Mouse (Mus musculus) heart, embryonic 14.5 days (tissue): ENCODE data around the gene Fam50b. TPM values are rescaled to one million over a fixed set of nuclear protein-coding genes. Genes with fewer than 3 reads are reported as not detected.

ENCODE experiments used
- ATAC-seq: fragments of 200-750 bp; cut with Nextera tagmentation; 2 replicates; pipeline ENCODE4 v1.8.0; 2017; ENCODE audit warnings: low read depth, moderate TSS enrichment; ENCODE audit not compliant: insufficient number of reproducible peaks, insufficient read depth, low FRiP score
- H3K27ac ChIP-seq, 2 experiments: fragments of 200-500 bp in 1 of 2; fragments of 300-500 bp in 1 of 2; sonication (generic) in 1 of 2; replicated peaks in 1 of 2; 2 replicates each; pipeline ENCODE4 v1.5.1; 2012 to 2014; ENCODE audit warnings: low read depth in 2 of 2, low read length in 2 of 2, control low read depth in 1 of 2, mild to moderate bottlenecking in 1 of 2, mixed read lengths in 1 of 2; ENCODE audit not compliant: control insufficient read depth in 1 of 2, insufficient read depth in 1 of 2
- H3K27me3 ChIP-seq: fragments of 300-500 bp; sonication (generic); 2 replicates; pipeline ENCODE4 v1.6.1; 2014; ENCODE audit warnings: mild to moderate bottlenecking, low read length, control low read depth; ENCODE audit not compliant: control insufficient read depth, insufficient read depth
- H3K36me3 ChIP-seq: fragments of 300-500 bp; sonication (generic); 2 replicates; pipeline ENCODE4 v1.6.1; 2014; ENCODE audit warnings: mild to moderate bottlenecking, control low read depth, low read length, mixed read lengths; ENCODE audit not compliant: control insufficient read depth, insufficient read depth
- H3K4me1 ChIP-seq, 2 experiments: fragments of 200-500 bp in 1 of 2; fragments of 300-500 bp in 1 of 2; sonication (generic) in 1 of 2; 2 replicates each; pipeline ENCODE4 v1.6.1; 2012 to 2014; ENCODE audit warnings: low read length in 2 of 2, control low read depth in 1 of 2, mixed read lengths in 1 of 2; ENCODE audit not compliant: control insufficient read depth in 2 of 2, insufficient read depth in 2 of 2
- H3K4me2 ChIP-seq: fragments of 300-500 bp; sonication (generic); 2 replicates; pipeline ENCODE4 v1.6.1; 2014; ENCODE audit warnings: mild to moderate bottlenecking, low read length
- H3K4me3 ChIP-seq, 2 experiments: fragments of 200-500 bp in 1 of 2; fragments of 300-500 bp in 1 of 2; sonication (generic) in 1 of 2; 2 replicates each; pipeline ENCODE4 v1.5.1; 2012 to 2014; ENCODE audit warnings: low read length in 2 of 2, mild to moderate bottlenecking in 2 of 2, control low read depth in 1 of 2, low read depth in 1 of 2, moderate library complexity in 1 of 2; ENCODE audit not compliant: control insufficient read depth in 1 of 2, insufficient read depth in 1 of 2
- H3K9ac ChIP-seq: fragments of 300-500 bp; sonication (generic); 2 replicates; pipeline ENCODE4 v1.6.1; 2014; ENCODE audit warnings: mild to moderate bottlenecking, low read length
- H3K9me3 ChIP-seq: fragments of 300-500 bp; sonication (generic); 2 replicates; pipeline ENCODE4 v1.6.1; 2016; ENCODE audit warnings: low read length, control low read depth; ENCODE audit not compliant: control insufficient read depth
- WGBS: fragments of 180-500 bp; shearing (Covaris S2); extraction: QIAGEN DNeasy Blood & Tissue Kit; methylation state at CpG from one replicate; pipeline ENCODE4 v1.1.7; 2014; 5-methylcytosine and 5-hydroxymethylcytosine counted together
- polyA plus RNA-seq: library from polyadenylated mRNA; unstranded; fragments of >200 nt; fragmentation: Nextera tagmentation; extraction: Ambion mirVana; gene quantifications from 2 replicates; pipeline ENCODE4 v1.2.1, GENCODE M21; 2014

Fam50b gene
- polyA plus RNA-seq, 1 experiment from 2014 or later, result not detected

DNA sequence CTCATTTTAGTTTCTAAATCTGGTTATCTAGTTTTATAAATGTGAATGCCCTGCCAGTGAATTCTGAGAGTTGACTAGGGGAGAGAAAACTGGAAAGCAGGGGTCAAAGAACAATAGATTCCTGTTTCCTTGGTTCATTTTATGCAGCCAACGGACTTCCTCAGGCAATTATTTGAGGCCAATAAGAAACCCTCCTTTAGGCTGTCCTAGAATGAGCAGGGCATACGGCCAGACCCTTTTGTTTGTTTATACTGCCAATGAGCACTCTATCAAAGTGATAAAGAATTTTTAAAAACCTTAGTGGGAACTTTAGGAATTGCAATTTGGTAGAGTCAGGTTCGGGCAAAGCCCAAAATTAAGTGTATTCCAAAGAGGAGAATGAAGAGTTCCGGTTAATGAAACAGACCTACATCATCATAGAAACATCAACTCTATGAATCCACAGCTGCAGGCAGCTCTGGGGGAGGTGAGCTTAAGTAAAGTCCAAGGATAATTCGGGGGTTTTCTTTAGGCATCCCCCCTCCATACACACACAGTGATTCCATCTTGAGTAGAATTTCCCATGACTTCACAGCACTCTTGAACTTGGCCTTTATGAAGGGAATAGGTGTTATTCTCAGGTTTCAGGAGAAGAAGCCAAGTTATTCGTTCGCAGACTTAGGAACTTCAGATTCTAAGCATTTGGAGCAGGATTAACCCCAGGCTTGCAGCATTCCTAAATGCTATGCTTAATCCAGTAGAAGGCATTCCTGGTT is 46.4 kb downstream of the Fam50b start:
- no peak overlapping the region for H3K4me2 ChIP-seq
- H3K27ac ChIP-seq, result peak overlapping the region; percentile 69 to 77
- no peaks in the 10 kb centered on the region for H3K9me3 ChIP-seq
- no peak overlapping the region for H3K9ac ChIP-seq
- no peaks in the 10 kb centered on the region for H3K36me3 ChIP-seq
- peaks cover 3 to 9% of the 10 kb centered on the region in 2 experiments; a peak in 3 of 4 replicates for H3K4me1 ChIP-seq
- 52% methylated on average over 7 of the region's 7 CpGs for WGBS
- H3K4me3 ChIP-seq, result no peak overlapping the region
- no peaks in the 10 kb centered on the region for H3K27me3 ChIP-seq
- ATAC-seq, result no peak

DNA sequence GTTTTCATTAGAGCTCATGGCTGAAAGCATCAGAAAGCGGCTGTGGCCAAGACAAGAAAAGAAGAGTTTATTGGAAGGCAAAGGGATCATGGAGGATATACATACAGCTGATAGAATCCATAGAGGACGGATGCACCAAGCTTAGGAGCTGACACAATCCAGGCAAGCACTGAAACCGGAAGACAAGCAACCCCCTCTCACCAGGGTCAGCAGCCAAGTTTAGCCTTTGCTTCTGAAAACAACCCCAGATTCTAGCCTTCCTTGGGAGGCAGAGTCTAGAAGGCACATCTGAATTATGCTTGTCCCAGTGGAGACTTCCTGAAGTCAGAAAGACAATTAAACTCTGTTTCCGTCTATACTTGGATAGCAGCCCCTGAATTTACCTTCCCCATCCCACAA is 47.0 kb downstream of the Fam50b start:
- H3K27ac ChIP-seq, result peak overlapping the region; percentile 69 to 77
- H3K9me3 ChIP-seq, result no peaks in the 10 kb centered on the region
- ATAC-seq, result no peak
- no peak overlapping the region for H3K4me3 ChIP-seq
- no peak overlapping the region for H3K4me2 ChIP-seq
- peaks cover 3 to 9% of the 10 kb centered on the region in 2 experiments; a peak in 3 of 4 replicates for H3K4me1 ChIP-seq
- no peak overlapping the region for H3K9ac ChIP-seq
- no peaks in the 10 kb centered on the region for H3K36me3 ChIP-seq
- H3K27me3 ChIP-seq, result no peaks in the 10 kb centered on the region
- WGBS, result 47% methylated on average over 4 of the region's 4 CpGs

DNA sequence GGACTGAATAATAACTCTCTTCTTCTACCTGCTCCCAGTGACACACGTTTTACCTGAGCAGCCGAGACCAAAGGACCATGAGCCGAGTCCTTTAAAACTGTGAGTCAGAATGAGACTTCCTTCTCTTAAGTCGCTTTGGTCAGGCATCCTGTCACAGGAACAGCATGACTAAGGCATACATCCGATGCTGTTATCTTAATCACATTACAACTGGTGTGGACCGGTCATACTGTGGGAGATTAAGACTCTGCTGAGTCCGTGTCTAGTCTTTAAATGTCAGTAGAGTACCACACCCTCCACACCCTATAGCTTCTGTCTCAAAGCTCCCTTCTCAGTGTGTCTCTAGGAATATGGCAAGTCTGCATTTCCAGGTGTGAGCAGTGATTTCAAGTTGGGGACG is 50.2 kb downstream of the Fam50b start:
- no peak for ATAC-seq
- H3K4me1 ChIP-seq, result peaks cover 3 to 17% of the 10 kb centered on the region in 2 experiments
- no peaks in the 10 kb centered on the region for H3K36me3 ChIP-seq
- H3K9ac ChIP-seq, result no peak overlapping the region
- H3K27ac ChIP-seq, result no peak overlapping the region; a peak in 1 of 4 replicates
- H3K9me3 ChIP-seq, result no peaks in the 10 kb centered on the region
- 59% methylated on average over 8 of the region's 8 CpGs for WGBS
- no peak overlapping the region for H3K4me3 ChIP-seq
- no peak overlapping the region for H3K4me2 ChIP-seq
- no peaks in the 10 kb centered on the region for H3K27me3 ChIP-seq

DNA sequence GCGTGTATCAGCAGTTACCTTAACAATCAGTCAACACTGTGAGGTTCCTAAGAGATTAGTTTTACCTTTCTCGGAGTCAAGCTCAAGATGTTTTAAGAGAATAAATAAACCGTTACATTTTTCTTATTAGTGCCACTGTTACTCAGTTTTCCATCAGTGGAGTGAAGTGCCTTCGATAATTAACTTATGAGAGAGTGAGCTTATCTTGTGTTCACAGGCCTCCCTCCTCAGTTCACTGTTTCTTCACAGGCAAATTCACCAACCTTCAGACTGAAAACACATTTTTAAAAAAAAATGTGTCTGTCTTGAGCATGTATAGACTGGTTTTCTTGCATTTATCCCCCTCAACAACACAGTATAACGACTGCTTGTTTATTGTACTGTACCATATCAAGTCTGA is 52.0 kb downstream of the Fam50b start:
- Histone ChIP-seq H3K9me3 (no peaks in the 10 kb centered on the region), H3K36me3 (no peaks in the 10 kb centered on the region), H3K27me3 (no peaks in the 10 kb centered on the region), H3K4me3 (no peak overlapping the region), H3K4me2 (no peak overlapping the region), H3K27ac (no peak overlapping the region), H3K9ac (no peak overlapping the region), H3K4me1 (peaks cover 3 to 11% of the 10 kb centered on the region in 2 experiments; a peak in 3 of 4 replicates)
- ATAC-seq, result no peak
- 74% methylated on average over 5 of the region's 5 CpGs for WGBS

DNA sequence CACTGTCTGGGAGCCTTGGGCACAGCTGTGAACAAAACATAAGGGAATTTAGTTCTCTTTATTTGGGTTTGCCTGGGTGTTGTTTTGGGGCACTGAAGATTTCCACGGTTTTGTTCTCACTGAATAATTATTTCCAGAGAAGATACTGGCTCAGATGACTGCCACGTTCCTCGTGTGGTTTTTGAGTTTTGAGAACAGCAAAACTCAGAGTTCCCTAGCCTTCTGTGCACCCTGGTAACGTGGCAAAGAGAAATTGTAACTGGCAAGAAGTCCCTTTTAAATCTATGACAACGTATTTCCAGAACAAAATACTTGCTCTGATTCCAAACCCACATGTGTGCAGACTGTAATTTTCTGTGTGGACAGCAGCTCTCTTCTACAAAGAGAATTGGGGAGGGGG is 52.9 kb downstream of the Fam50b start:
- Histone ChIP-seq H3K36me3 (no peaks in the 10 kb centered on the region), H3K27ac (no peak overlapping the region), H3K4me3 (no peak overlapping the region), H3K9ac (no peak overlapping the region), H3K4me2 (no peak overlapping the region), H3K4me1 (peaks cover under 1 to 11% of the 10 kb centered on the region in 2 experiments; a peak in 3 of 4 replicates), H3K9me3 (no peaks in the 10 kb centered on the region), H3K27me3 (no peaks in the 10 kb centered on the region)
- WGBS, result 66% methylated on average over 5 of the region's 5 CpGs
- no peak for ATAC-seq

DNA sequence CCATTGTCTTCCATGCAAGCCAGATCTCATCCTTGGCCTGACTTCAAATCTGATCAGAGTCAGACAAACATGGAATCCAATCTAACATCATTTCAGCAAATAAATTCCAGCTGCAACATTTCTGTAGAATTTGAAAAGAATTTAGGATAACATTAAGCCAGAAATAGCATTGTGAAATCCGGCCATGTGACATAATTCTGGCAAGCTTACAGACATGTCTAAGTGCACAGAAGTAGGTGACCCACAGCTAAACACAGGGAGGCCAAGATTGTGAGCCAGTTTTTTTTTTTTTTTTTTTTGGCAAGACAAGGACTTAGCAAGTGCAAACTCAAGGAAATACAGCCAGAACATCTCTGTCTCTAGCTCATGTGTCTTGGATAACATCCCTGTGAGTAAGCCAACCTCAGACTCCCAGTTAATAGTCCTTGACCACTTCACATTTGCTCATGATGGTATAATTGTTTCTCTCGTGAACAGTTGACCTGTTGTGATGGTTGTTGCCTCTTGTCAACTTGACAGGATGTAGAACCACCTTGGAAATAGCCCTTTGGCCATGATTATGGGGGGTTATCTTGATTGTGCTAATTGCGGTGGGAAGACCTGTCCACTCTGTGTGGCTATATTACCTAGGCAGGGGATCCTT is 54.6 kb downstream of the Fam50b start:
- Histone ChIP-seq H3K9ac (no peak overlapping the region), H3K9me3 (no peaks in the 10 kb centered on the region), H3K27ac (peak overlapping the region in 1 of 2 experiments; percentile 35; a peak in 1 of 4 replicates), H3K36me3 (no peaks in the 10 kb centered on the region), H3K4me3 (no peak overlapping the region), H3K4me1 (peaks cover 2 to 15% of the 10 kb centered on the region in 2 experiments; a peak in 2 of 4 replicates), H3K27me3 (no peaks in the 10 kb centered on the region), H3K4me2 (no peak overlapping the region)
- WGBS, result 53% methylated on average over 3 of the region's 3 CpGs
- no peak for ATAC-seq

DNA sequence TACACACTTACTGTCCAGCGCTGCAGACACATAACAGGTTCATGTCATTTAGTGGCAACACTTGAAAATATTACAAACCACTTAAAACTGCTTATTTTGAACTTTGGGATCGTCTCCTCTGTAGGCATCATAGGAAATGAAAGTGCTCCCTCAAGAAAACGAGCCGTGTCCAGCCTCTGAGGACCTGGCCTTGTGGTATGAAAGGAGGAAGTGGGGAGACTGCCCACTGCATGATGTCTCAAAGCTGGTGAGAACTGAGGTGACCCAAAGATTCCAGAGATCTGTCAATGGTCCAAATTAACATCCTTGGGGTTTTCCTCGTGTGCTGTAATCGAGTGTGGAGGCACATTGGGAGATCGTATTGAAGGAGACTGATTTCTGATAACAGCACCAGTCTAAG is 58.4 kb downstream of the Fam50b start:
- peaks cover 2 to 15% of the 10 kb centered on the region in 2 experiments; a peak in 2 of 4 replicates for H3K4me1 ChIP-seq
- H3K9me3 ChIP-seq, result no peaks in the 10 kb centered on the region
- no peak overlapping the region for H3K4me2 ChIP-seq
- no peak for ATAC-seq
- H3K9ac ChIP-seq, result no peak overlapping the region
- H3K27ac ChIP-seq, result no peak overlapping the region
- no peak overlapping the region for H3K4me3 ChIP-seq
- no peaks in the 10 kb centered on the region for H3K36me3 ChIP-seq
- no peaks in the 10 kb centered on the region for H3K27me3 ChIP-seq
- WGBS, result 51% methylated on average over 7 of the region's 7 CpGs
